Mouse (Mus musculus): Measurements from ENCODE around the gene Arhgap31.

Arhgap31 gene

GRCm38 (mm10) chr16:38652653-38653052, 60.4 kb downstream of the Arhgap31 start:
- DNase-seq (ENCODE audit: low read depth, low spot score), result no peak

- DNase-seq (ENCODE audit: low read depth, low spot score), result no peak
Measured at GRCm38 (mm10) chr16:38651721-38652231, 61.3 kb downstream of the Arhgap31 start.

GRCm38 (mm10) chr16:38651306-38651705, 61.8 kb downstream of the Arhgap31 start:
- DNase-seq (ENCODE audit: low read depth, low spot score), result no peak

- DNase-seq (ENCODE audit: low read depth, low spot score), result no peak
Measured at GRCm38 (mm10) chr16:38649431-38649827, 63.6 kb downstream of the Arhgap31 start.

- DNase-seq (ENCODE audit: low read depth, low spot score), result no peak
Measured at GRCm38 (mm10) chr16:38648783-38649430, 64.2 kb downstream of the Arhgap31 start.

GRCm38 (mm10) chr16:38648155-38648554, 64.9 kb downstream of the Arhgap31 start:
- DNase-seq (ENCODE audit: low read depth, low spot score), result peak; percentile 54

GRCm38 (mm10) chr16:38644455-38644854, 68.6 kb downstream of the Arhgap31 start:
- no peak for DNase-seq (ENCODE audit: low read depth, low spot score)

GRCm38 (mm10) chr16:38637085-38637484, 76.0 kb downstream of the Arhgap31 start:
- DNase-seq (ENCODE audit: low read depth, low spot score), result no peak

GRCm38 (mm10) chr16:38636682-38637081, 76.4 kb downstream of the Arhgap31 start:
- DNase-seq (ENCODE audit: low read depth, low spot score), result no peak

- DNase-seq (ENCODE audit: low read depth, low spot score), result no peak
Measured at GRCm38 (mm10) chr16:38635833-38636390, 77.2 kb downstream of the Arhgap31 start.

- DNase-seq (ENCODE audit: low read depth, low spot score), result peak; percentile 39
Measured at GRCm38 (mm10) chr16:38632147-38632546, 80.9 kb downstream of the Arhgap31 start.

- no peak for DNase-seq (ENCODE audit: low read depth, low spot score)
Measured at GRCm38 (mm10) chr16:38625811-38626369, 87.2 kb downstream of the Arhgap31 start.

GRCm38 (mm10) chr16:38625411-38625810, 87.7 kb downstream of the Arhgap31 start:
- no peak for DNase-seq (ENCODE audit: low read depth, low spot score)

- no peak for DNase-seq (ENCODE audit: low read depth, low spot score)
Measured at GRCm38 (mm10) chr16:38624303-38624702, 88.8 kb downstream of the Arhgap31 start.

- no peak for DNase-seq (ENCODE audit: low read depth, low spot score)
Measured at GRCm38 (mm10) chr16:38622283-38622682, 90.8 kb downstream of the Arhgap31 start.

GRCm38 (mm10) chr16:38620696-38621450, 92.2 kb downstream of the Arhgap31 start:
- no peak for DNase-seq (ENCODE audit: low read depth, low spot score)

- DNase-seq (ENCODE audit: low read depth, low spot score), result peak; percentile 64
Measured at GRCm38 (mm10) chr16:38619054-38619453, 94.0 kb downstream of the Arhgap31 start.

- no peak for DNase-seq (ENCODE audit: low read depth, low spot score)
Measured at GRCm38 (mm10) chr16:38617977-38618376, 95.1 kb downstream of the Arhgap31 start.

- no peak for DNase-seq (ENCODE audit: low read depth, low spot score)
Measured at GRCm38 (mm10) chr16:38613646-38614045, 99.4 kb downstream of the Arhgap31 start.

GRCm38 (mm10) chr16:38612646-38613045, 100.4 kb downstream of the Arhgap31 start:
- DNase-seq (ENCODE audit: low read depth, low spot score), result peak; percentile 28

GRCm38 (mm10) chr16:38609092-38609491, 104.0 kb downstream of the Arhgap31 start:
- no peak for DNase-seq (ENCODE audit: low read depth, low spot score)

- no peak for DNase-seq (ENCODE audit: low read depth, low spot score)
Measured at GRCm38 (mm10) chr16:38608687-38609086, 104.4 kb downstream of the Arhgap31 start.
